Mouse (Mus musculus) neural tube, embryonic 15.5 days (tissue): Measurements from ENCODE around the gene Galnt10. TPM values are rescaled to one million over a fixed set of nuclear protein-coding genes. Genes with fewer than 3 reads are reported as not detected.

ENCODE experiments used
- ATAC-seq: fragments of 200-750 bp; cut with Nextera tagmentation; 2 replicates; pipeline ENCODE4 v1.8.0; 2017; ENCODE audit warnings: mild to moderate bottlenecking, moderate TSS enrichment, moderate library complexity; ENCODE audit not compliant: low FRiP score
- H3K27ac ChIP-seq: fragments of 300-500 bp; sonication (generic); replicated peaks from 2 replicates; pipeline ENCODE4 v1.5.1; 2015; ENCODE audit warnings: mild to moderate bottlenecking, inconsistent platforms
- H3K27me3 ChIP-seq: fragments of 300-500 bp; sonication (generic); replicated peaks from 2 replicates; pipeline ENCODE4 v1.6.1; 2015; ENCODE audit warnings: inconsistent platforms
- H3K36me3 ChIP-seq: fragments of 300-500 bp; sonication (generic); 2 replicates; pipeline ENCODE4 v1.6.1; 2015; ENCODE audit warnings: inconsistent platforms
- H3K4me1 ChIP-seq: fragments of 300-500 bp; sonication (generic); 2 replicates; pipeline ENCODE4 v1.6.1; 2015; ENCODE audit warnings: inconsistent platforms
- H3K4me2 ChIP-seq: fragments of 300-500 bp; sonication (generic); 2 replicates; pipeline ENCODE4 v1.6.1; 2015; ENCODE audit warnings: inconsistent platforms, mild to moderate bottlenecking, moderate library complexity
- H3K4me3 ChIP-seq: fragments of 300-500 bp; sonication (generic); replicated peaks from 2 replicates; pipeline ENCODE4 v1.5.1; 2015; ENCODE audit warnings: mild to moderate bottlenecking, inconsistent platforms
- H3K9ac ChIP-seq: fragments of 300-500 bp; sonication (generic); replicated peaks from 2 replicates; pipeline ENCODE4 v1.6.1; 2015; ENCODE audit warnings: mild to moderate bottlenecking, inconsistent platforms
- H3K9me3 ChIP-seq: fragments of 300-500 bp; sonication (generic); replicated peaks from 2 replicates; pipeline ENCODE4 v1.6.1; 2016; ENCODE audit warnings: inconsistent platforms
- WGBS: fragments of 180-500 bp; shearing (Covaris S2); methylation state at CpG from one replicate; pipeline ENCODE4 v1.1.7; 2015; ENCODE audit warnings: mixed read lengths; 5-methylcytosine and 5-hydroxymethylcytosine counted together
- polyA plus RNA-seq: library from polyadenylated mRNA; unstranded; fragments of >200 nt; fragmentation: Nextera tagmentation; extraction: Ambion mirVana; gene quantifications from 2 replicates; pipeline ENCODE4 v1.2.1, GENCODE M21; 2015

Galnt10 gene
- polyA plus RNA-seq, 1 experiment from 2014 or later, result 11.7 TPM

DNA sequence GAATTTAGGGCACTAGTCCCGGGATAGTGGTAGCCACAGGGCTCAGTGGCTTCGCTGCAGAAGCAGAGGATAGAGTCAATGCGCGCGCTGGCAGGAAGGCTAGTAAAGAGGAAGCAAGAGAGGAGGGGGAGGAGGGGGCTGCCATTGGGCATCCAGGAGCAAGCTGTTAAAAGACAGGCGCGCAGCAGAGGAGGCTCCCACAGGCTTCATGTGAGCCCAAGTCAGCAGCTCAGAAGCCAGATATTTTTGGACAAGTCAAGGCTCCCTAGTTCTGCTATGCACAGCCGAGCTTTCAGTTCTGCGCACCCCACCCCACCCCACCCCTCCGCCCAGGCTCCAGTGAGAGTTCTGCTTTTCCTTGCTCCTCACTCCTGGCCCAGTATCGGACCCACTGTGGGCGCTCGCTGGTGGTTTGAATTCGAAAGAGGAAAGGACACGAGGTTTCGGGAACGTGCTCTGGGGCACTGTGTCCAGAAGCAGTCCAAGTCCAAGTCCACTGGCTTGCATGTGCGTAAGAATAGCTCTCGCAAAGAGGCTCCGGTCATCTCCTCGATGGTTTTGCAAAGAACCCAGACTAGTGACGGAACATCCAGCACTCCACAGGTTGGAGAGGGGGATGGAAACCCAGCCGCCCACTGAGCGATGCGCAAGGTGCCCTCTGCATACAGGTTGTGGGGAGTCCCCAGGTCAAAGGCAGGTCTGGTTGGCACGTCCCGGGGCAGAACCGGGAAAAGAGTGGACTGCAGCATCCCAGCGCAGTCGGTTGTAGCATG lies 811 bp upstream of the Galnt10 start:
- Histone ChIP-seq H3K4me2 (peak overlapping the region; percentile 97), H3K36me3 (no peaks in the 10 kb centered on the region), H3K9ac (peak overlapping the region; percentile 77), H3K4me3 (peak overlapping the region; percentile 76), H3K27me3 (no peaks in the 10 kb centered on the region), H3K27ac (peak overlapping the region; percentile 89), H3K9me3 (no peaks in the 10 kb centered on the region), H3K4me1 (peaks cover 40% of the 10 kb centered on the region)
- peak; percentile 54 for ATAC-seq
- WGBS, result under 1% methylated on average over 30 of the region's 30 CpGs

DNA sequence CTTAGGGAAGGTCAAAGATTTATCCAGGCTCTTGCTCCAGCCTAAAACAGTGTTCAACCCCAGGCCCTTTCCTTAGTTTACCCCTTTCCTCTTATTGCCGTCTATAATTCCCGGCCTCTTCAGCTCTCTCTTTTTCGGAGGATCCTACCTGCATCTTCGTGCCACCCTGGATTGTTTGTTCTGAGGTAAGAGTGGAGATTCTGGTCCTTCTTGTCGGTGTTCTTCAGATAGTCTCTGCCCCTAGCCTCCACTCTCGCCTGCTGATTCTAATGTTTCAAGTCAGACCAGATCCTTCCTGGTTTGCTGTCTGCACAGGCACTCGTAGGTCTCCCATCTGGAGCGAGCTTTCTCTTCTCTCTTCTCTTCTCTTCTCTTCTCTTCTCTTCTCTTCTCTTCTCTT lies 605 bp downstream of the Galnt10 start:
- 20% methylated on average over 8 of the region's 8 CpGs for WGBS
- Histone ChIP-seq H3K4me1 (peaks cover 53% of the 10 kb centered on the region), H3K4me3 (peak overlapping the region; percentile 76), H3K27me3 (no peaks in the 10 kb centered on the region), H3K9me3 (no peaks in the 10 kb centered on the region), H3K36me3 (no peaks in the 10 kb centered on the region), H3K9ac (peak overlapping the region; percentile 77), H3K27ac (no peak overlapping the region), H3K4me2 (peak overlapping the region; percentile 97)
- ATAC-seq, result no peak

DNA sequence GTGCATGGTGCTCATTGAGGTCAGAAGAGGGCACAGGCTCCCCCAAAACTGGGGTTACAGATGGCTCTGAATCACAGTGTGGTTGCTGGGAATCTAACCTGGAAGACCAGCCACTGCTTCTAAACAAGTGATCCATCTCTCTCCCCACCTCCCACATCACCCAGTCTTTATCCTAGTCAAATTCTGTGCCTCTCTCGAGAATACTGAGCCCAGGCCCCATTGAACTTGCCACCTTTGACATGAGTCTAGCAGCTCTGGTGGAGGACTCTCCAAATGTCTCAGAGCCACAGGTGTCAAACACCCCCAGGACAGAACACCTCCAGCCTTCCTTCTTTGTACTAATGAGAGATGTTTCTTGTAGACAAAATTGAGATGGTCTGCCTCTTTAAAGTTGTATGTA lies 1.2 kb downstream of the Galnt10 start:
- H3K27me3 ChIP-seq, result no peaks in the 10 kb centered on the region
- no peak overlapping the region for H3K27ac ChIP-seq
- no peak for ATAC-seq
- WGBS, result 27% methylated on average over 1 of the region's 1 CpGs
- no peak overlapping the region for H3K9ac ChIP-seq
- peak overlapping the region; percentile 76; the same call in 1 of the 2 replicates for H3K4me3 ChIP-seq
- peaks cover 59% of the 10 kb centered on the region for H3K4me1 ChIP-seq
- no peaks in the 10 kb centered on the region for H3K36me3 ChIP-seq
- H3K9me3 ChIP-seq, result no peaks in the 10 kb centered on the region
- H3K4me2 ChIP-seq, result peak overlapping the region; percentile 97

DNA sequence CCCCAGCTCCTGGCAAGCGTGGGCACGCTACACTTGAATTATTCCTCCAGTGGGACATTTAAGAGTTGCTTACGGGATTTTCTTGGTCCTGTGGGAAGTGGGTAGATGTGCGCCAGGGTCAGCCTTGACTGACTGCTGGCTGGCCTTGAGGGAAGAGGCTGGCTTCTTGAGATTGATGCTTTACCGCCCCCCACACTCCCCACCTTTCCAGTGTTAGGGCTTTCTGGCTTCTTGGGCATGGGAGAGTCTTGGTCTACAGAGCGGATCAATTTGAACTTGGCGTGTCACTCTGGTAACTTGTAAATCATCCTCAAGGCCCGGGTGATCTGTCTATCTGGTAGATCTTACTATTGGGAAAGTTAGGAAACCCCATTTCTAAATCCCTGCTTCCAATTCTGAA lies 1.7 kb downstream of the Galnt10 start:
- no peak overlapping the region for H3K9ac ChIP-seq
- WGBS, result 75% methylated on average over 8 of the region's 8 CpGs
- peak overlapping the region; percentile 97 for H3K4me2 ChIP-seq
- H3K27me3 ChIP-seq, result no peaks in the 10 kb centered on the region
- no peak for ATAC-seq
- 0 out of 2 replicates have a peak overlapping the region, but pooled peaks have one; percentile 76 for H3K4me3 ChIP-seq
- no peak overlapping the region for H3K27ac ChIP-seq
- H3K36me3 ChIP-seq, result no peaks in the 10 kb centered on the region
- H3K9me3 ChIP-seq, result no peaks in the 10 kb centered on the region
- peaks cover 64% of the 10 kb centered on the region for H3K4me1 ChIP-seq

DNA sequence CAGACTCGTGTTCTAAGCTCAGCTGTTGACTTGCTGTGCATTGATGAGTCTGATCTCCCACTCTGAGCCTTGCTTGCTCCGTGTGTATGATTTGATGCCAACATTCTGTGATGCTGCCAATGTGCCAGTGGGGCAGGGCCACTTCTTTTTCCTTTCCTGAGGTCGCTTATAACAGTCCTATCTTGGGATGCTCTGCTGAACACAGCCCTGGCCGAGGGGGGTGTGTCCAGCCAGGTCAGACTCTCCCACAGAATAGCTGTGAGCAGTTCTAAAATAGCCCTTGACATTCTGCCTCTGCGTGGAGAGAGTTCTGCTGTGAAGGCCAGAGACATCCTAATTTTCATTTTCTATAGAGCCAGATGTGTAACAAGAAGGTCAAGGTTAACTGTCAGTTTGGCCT lies 2.2 kb downstream of the Galnt10 start:
- Histone ChIP-seq H3K4me3 (no peak overlapping the region), H3K27ac (no peak overlapping the region), H3K36me3 (no peaks in the 10 kb centered on the region), H3K9ac (no peak overlapping the region), H3K9me3 (no peaks in the 10 kb centered on the region), H3K4me1 (peaks cover 68% of the 10 kb centered on the region), H3K27me3 (no peaks in the 10 kb centered on the region), H3K4me2 (peak overlapping the region; percentile 97)
- no peak for ATAC-seq
- WGBS, result 44% methylated on average over 5 of the region's 5 CpGs

DNA sequence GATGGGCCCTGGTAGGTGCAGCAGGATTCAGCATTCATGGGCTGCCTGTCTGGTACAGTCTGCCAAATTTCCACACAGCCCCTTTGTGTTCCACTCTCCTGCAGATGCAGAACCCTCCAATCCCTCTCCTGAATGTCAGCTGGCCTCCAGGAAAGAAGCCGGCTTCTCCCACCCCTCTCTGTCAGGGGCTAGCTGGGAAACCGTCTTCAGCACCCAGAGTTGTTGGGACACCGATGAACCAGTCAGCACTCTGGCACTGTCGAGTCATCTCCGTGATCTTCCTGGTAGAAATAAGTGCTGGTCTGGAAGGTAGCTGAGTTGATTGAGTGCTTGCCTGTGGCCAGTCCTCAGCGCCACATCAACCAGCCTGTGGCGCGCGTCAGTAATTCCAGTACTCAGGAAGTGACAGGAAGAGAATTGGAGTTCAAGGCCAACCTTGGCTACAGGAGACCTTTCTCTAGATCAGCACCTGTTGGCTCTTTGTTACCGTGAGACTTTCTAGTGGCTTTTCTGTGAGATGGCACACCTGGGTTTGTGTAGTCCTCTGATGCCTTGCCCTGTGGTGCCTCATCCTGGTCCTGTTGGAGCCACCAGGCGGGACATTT lies 3.1 kb downstream of the Galnt10 start:
- WGBS, result 89% methylated on average over 11 of the region's 11 CpGs

DNA sequence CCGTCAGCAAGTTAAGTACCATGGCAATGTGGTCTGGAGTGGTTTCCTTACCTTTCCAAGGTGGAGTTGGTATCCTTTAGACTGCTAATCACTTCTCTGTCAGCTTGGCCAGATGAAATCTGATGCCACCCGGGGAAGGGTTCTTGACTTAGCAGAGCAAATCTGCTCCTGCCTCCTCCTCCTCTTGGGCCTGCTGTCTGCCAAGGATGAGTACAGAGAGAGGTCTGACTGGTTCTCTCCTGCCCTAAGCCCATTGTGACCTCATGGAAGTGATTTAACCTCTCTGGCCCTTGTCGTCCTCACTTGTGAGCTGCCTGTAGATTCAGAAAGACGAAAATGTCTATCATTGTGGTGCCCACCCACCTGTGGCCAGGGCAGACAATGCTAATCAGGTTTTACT lies 4.0 kb downstream of the Galnt10 start:
- peaks cover 59% of the 10 kb centered on the region for H3K4me1 ChIP-seq
- H3K27ac ChIP-seq, result no peak overlapping the region
- no peaks in the 10 kb centered on the region for H3K9me3 ChIP-seq
- no peaks in the 10 kb centered on the region; the same call in 1 of the 2 replicates for H3K27me3 ChIP-seq
- no peak for ATAC-seq
- WGBS, result 76% methylated on average over 4 of the region's 4 CpGs
- no peaks in the 10 kb centered on the region for H3K36me3 ChIP-seq
- H3K9ac ChIP-seq, result no peak overlapping the region
- no peak overlapping the region for H3K4me2 ChIP-seq
- H3K4me3 ChIP-seq, result no peak overlapping the region

More for the DNA sequence above, 3.1 kb downstream of the Galnt10 start:
- Histone ChIP-seq H3K4me3 (no peak overlapping the region), H3K9ac (no peak overlapping the region), H3K4me2 (no peak overlapping the region), H3K36me3 (no peaks in the 10 kb centered on the region), H3K27me3 (no peaks in the 10 kb centered on the region), H3K9me3 (no peaks in the 10 kb centered on the region), H3K27ac (no peak overlapping the region), H3K4me1 (peaks cover 68% of the 10 kb centered on the region)
- no peak for ATAC-seq

DNA sequence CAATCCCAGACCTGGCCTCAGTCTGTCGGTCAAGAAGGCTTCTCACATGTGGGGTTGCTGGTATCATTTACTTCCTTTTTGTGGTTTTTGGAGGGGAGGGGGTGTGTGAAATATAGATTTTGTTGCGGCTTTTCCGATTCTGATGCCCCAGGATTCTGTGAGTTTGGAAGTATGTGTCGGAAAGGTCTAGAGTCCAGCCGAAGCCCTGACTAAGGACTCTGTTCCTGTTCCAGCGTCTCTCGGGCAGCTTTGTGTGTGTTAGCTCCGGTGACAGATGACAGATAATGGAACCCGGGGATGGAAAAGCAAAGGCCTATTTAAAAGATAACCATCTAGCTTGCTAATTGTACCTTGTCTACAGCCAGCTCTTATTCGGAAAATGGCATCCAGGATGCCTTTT lies 4.4 kb downstream of the Galnt10 start:
- Histone ChIP-seq H3K9me3 (no peaks in the 10 kb centered on the region), H3K27me3 (no peaks in the 10 kb centered on the region; the same call in 1 of the 2 replicates), H3K4me1 (peaks cover 55% of the 10 kb centered on the region), H3K4me2 (no peak overlapping the region), H3K27ac (no peak overlapping the region), H3K9ac (no peak overlapping the region), H3K36me3 (no peaks in the 10 kb centered on the region), H3K4me3 (no peak overlapping the region)
- WGBS, result 84% methylated on average over 10 of the region's 10 CpGs
- ATAC-seq, result no peak

DNA sequence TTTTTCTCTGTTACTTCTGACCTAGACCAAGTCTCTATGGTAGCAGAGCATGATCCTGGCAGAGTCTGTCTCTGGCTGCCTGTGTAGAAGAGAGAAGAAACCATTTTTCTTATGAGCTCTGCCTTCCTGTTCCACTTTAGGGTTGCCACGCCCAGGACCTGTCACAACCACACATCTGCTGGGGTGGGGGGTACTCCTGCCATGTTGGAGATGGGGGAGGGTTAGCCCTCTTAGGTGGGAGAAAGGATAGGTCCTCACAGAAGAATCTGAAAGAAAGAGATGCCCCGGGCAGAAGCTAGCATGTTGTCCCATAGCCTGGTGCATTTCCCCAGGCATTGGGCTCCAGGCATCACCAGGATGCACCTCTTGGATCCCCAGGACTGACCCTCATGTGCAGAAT lies 5.6 kb downstream of the Galnt10 start:
- Histone ChIP-seq H3K27ac (no peak overlapping the region), H3K4me2 (no peak overlapping the region), H3K4me1 (peaks cover 50% of the 10 kb centered on the region), H3K9ac (no peak overlapping the region), H3K9me3 (no peaks in the 10 kb centered on the region), H3K27me3 (no peaks in the 10 kb centered on the region; the same call in 1 of the 2 replicates), H3K36me3 (no peaks in the 10 kb centered on the region), H3K4me3 (no peak overlapping the region)
- ATAC-seq, result no peak
- 78% methylated on average over 2 of the region's 2 CpGs for WGBS

DNA sequence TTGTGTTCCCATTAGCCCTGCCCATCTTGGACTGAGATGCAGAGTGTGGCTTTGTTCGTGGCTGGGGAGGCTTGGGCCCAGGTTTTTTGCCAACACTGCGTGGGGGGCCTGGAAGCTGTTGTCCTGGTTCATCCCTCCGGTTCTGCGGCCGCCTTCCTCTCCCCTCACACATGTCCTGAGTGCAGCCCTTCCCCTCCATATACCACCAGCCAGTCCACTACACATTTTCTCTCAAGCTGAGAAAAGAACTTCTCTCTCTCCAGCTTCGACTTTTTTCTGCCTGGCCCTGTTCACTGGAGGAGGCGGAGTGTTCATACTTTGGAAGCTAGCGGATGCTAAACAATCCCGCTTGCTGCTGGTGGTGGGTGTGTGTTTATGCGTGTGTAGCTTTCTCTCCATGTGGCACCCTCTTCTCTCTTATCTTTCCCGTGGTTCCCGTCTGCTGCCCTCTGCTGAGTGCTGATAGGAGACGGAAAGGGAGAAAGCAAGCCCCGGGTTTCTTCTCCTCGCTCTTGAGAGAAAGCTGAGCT lies 6.1 kb downstream of the Galnt10 start:
- Histone ChIP-seq H3K4me1 (peaks cover 51% of the 10 kb centered on the region), H3K4me3 (no peak overlapping the region), H3K27me3 (no peaks in the 10 kb centered on the region; the same call in 1 of the 2 replicates), H3K9me3 (no peaks in the 10 kb centered on the region), H3K9ac (peak overlapping the region; percentile 7; the same call in 1 of the 2 replicates), H3K27ac (0 out of 2 replicates have a peak overlapping the region, but pooled peaks have one; percentile 14), H3K36me3 (no peaks in the 10 kb centered on the region), H3K4me2 (no peak overlapping the region; the same call in 1 of the 2 replicates)
- WGBS, result 46% methylated on average over 15 of the region's 15 CpGs
- ATAC-seq, result no peak

DNA sequence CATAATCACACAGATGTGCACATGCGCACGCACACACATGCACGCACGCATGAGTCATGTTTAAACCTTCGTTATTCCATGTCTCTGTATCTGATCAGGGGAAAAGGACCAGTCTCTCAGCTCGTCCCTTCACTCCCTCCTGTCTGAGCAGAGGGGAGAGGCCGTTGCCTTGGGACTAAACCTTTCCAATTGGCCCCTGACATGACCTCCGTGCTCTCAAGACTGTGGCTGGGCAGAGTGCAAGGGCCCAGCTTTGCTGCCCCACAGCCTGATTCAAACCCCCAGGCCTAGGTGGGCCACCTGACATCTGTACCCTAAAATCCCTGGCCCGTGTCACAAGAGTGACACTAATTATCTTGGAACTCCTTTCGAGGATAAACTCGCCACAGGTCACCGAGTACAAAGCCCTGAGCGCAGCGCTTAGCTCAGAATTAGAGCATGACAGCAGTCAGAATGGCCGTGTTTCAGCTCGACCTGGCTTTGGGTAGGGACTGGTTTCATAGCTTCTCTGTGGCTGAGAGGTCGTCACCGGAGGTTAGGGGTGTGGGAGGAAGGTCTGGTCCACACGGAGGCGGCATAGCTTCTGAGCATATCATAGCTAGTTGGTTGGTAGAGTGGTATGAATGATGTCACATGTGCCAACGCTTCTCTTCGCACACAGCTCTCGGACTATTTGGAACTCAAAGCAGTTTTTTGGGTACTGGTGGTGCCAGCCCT lies 7.1 kb downstream of the Galnt10 start:
- peaks cover 49% of the 10 kb centered on the region for H3K4me1 ChIP-seq
- H3K27ac ChIP-seq, result no peak overlapping the region
- no peak overlapping the region for H3K9ac ChIP-seq
- no peak overlapping the region for H3K4me3 ChIP-seq
- H3K36me3 ChIP-seq, result no peaks in the 10 kb centered on the region
- H3K27me3 ChIP-seq, result no peaks in the 10 kb centered on the region; the same call in 1 of the 2 replicates
- no peak for ATAC-seq
- no peak overlapping the region for H3K4me2 ChIP-seq
- 79% methylated on average over 23 of the region's 23 CpGs for WGBS
- no peaks in the 10 kb centered on the region for H3K9me3 ChIP-seq
